Mouse (Mus musculus) liver, postnatal 0 days (tissue): Measurements from ENCODE around the gene Apoh.

Experiments
- CTCF ChIP-seq: sonication (generic); IDR thresholded peaks from 2 replicates; pipeline ENCODE4 v1.5.1; 2016; ENCODE audit warnings: antibody characterized with exemption, low read depth
- EP300 ChIP-seq: IDR thresholded peaks from 2 replicates; pipeline ENCODE4 v1.6.1; 2016; ENCODE audit warnings: antibody characterized with exemption, low read depth, mild to moderate bottlenecking

- no peak for TF ChIP-seq CTCF
- TF ChIP-seq EP300: no peak
Observed at GRCm38 (mm10) chr11:108333583-108334379, 9.4 kb upstream of the Apoh start.
